Mouse (Mus musculus) hindbrain, postnatal 0 days (tissue): ENCODE measurements around the gene Bbs12. TPM values are rescaled to one million over a fixed set of nuclear protein-coding genes. Genes with fewer than 3 reads are reported as not detected.

ENCODE experiments used
- ATAC-seq: fragments of 200-750 bp; cut with Nextera tagmentation; 2 replicates; pipeline ENCODE4 v1.8.0; 2017; ENCODE audit warnings: mild to moderate bottlenecking, moderate TSS enrichment, moderate library complexity
- DNase-seq: peaks from one replicate; pipeline ENCODE4 v3.0.0-alpha.2; 2015; ENCODE audit warnings: low spot score
- H3K27ac ChIP-seq: fragments of 300-500 bp; sonication (generic); 2 replicates; pipeline ENCODE4 v1.5.1; 2014; ENCODE audit warnings: mild to moderate bottlenecking
- H3K27me3 ChIP-seq: fragments of 300-500 bp; sonication (generic); 2 replicates; pipeline ENCODE4 v1.6.1; 2014; ENCODE audit warnings: low read length, mixed read lengths; ENCODE audit not compliant: insufficient read depth
- H3K36me3 ChIP-seq: fragments of 300-500 bp; sonication (generic); 2 replicates; pipeline ENCODE4 v1.6.1; 2014; ENCODE audit warnings: low read length, mixed read lengths; ENCODE audit not compliant: insufficient read depth
- H3K4me1 ChIP-seq: fragments of 300-500 bp; sonication (generic); 2 replicates; pipeline ENCODE4 v1.6.1; 2014; ENCODE audit warnings: antibody characterized with exemption, low read length, mixed read lengths; ENCODE audit not compliant: insufficient read depth
- H3K4me2 ChIP-seq: fragments of 300-500 bp; sonication (generic); 2 replicates; pipeline ENCODE4 v1.6.1; 2014; ENCODE audit warnings: low read depth, mild to moderate bottlenecking, low read length, moderate library complexity, mixed read lengths
- H3K4me3 ChIP-seq: fragments of 300-500 bp; sonication (generic); 2 replicates; pipeline ENCODE4 v1.5.1; 2014; ENCODE audit warnings: low read length
- H3K9ac ChIP-seq: fragments of 300-500 bp; sonication (generic); replicated peaks from 2 replicates; pipeline ENCODE4 v1.6.1; 2014; ENCODE audit warnings: mild to moderate bottlenecking, low read length, moderate library complexity, mixed read lengths
- H3K9me3 ChIP-seq: fragments of 300-500 bp; sonication (generic); 2 replicates; pipeline ENCODE4 v1.6.1; 2016; ENCODE audit warnings: low read length, mixed read lengths
- CTCF ChIP-seq: IDR thresholded peaks from 2 replicates; pipeline ENCODE4 v1.5.1; 2016; ENCODE audit warnings: antibody characterized with exemption, control low read depth, low read depth
- WGBS: fragments of 180-500 bp; shearing (Covaris S2); extraction: QIAGEN DNeasy Blood & Tissue Kit; methylation state at CpG from one replicate; pipeline ENCODE4 v1.1.7; 2014; 5-methylcytosine and 5-hydroxymethylcytosine counted together
- polyA plus RNA-seq: library from polyadenylated mRNA; unstranded; fragments of >200 nt; fragmentation: Nextera tagmentation; extraction: Ambion mirVana; gene quantifications from 2 replicates; pipeline ENCODE4 v1.2.1, GENCODE M21; 2015
- total RNA-seq: library from RNA; depleted of rRNA; stranded (reverse); fragments of >200 nt; gene quantifications from 2 replicates; pipeline ENCODE4 v1.2.3, GENCODE M21; 2014; rRNA removed

Gene Bbs12
- total and polyA plus RNA-seq, 2 experiments from 2014 or later = 3.9 to 4.1 TPM

GRCm38 (mm10) chr3:37360729-37361128 lies 48.4 kb downstream of the Bbs12 start:
- Histone ChIP-seq H3K4me2 (no peak overlapping the region), H3K4me3 (no peak overlapping the region), H3K9me3 (no peaks in the 10 kb centered on the region), H3K27ac (no peak overlapping the region), H3K27me3 (no peaks in the 10 kb centered on the region), H3K4me1 (no peaks in the 10 kb centered on the region), H3K9ac (no peak overlapping the region), H3K36me3 (no peaks in the 10 kb centered on the region)
- WGBS = 78% methylated on average over 9 of the region's 9 CpGs
- DNase-seq (no peak), ATAC-seq (no peak)
- no peak for TF ChIP-seq CTCF

GRCm38 (mm10) chr3:37365144-37365543 lies 52.8 kb downstream of the Bbs12 start:
- Histone ChIP-seq H3K4me3 (no peak overlapping the region), H3K9ac (no peak overlapping the region), H3K4me1 (no peaks in the 10 kb centered on the region), H3K9me3 (no peaks in the 10 kb centered on the region), H3K27ac (no peak overlapping the region), H3K36me3 (no peaks in the 10 kb centered on the region), H3K4me2 (no peak overlapping the region), H3K27me3 (no peaks in the 10 kb centered on the region)
- ATAC-seq (no peak), DNase-seq (no peak)
- 83% methylated on average over 4 of the region's 4 CpGs for WGBS
- no peak for TF ChIP-seq CTCF

- Histone ChIP-seq H3K4me1 (no peaks in the 10 kb centered on the region), H3K9me3 (no peaks in the 10 kb centered on the region), H3K9ac (no peak overlapping the region), H3K27me3 (no peaks in the 10 kb centered on the region), H3K4me2 (no peak overlapping the region), H3K4me3 (no peak overlapping the region), H3K27ac (no peak overlapping the region), H3K36me3 (no peaks in the 10 kb centered on the region)
- 54% methylated on average over 3 of the region's 3 CpGs for WGBS
- TF ChIP-seq CTCF = no peak
- DNase-seq (no peak), ATAC-seq (no peak)
Measured at GRCm38 (mm10) chr3:37365976-37366375, 53.6 kb downstream of the Bbs12 start.

- no peak overlapping the region for H3K4me3 ChIP-seq
- WGBS = 71% methylated on average over 4 of the region's 4 CpGs
- ATAC-seq (no peak), DNase-seq (no peak)
- H3K4me1 ChIP-seq = no peaks in the 10 kb centered on the region
- no peaks in the 10 kb centered on the region for H3K9me3 ChIP-seq
- no peak overlapping the region for H3K4me2 ChIP-seq
- no peak for TF ChIP-seq CTCF
- H3K9ac ChIP-seq = no peak overlapping the region
- H3K27me3 ChIP-seq = no peaks in the 10 kb centered on the region
- H3K27ac ChIP-seq = no peak overlapping the region
- no peaks in the 10 kb centered on the region for H3K36me3 ChIP-seq
Measured at GRCm38 (mm10) chr3:37366381-37367053, 54.2 kb downstream of the Bbs12 start.

GRCm38 (mm10) chr3:37370407-37370806 lies 58.1 kb downstream of the Bbs12 start:
- no peaks in the 10 kb centered on the region for H3K36me3 ChIP-seq
- no peak overlapping the region for H3K4me2 ChIP-seq
- no peaks in the 10 kb centered on the region for H3K4me1 ChIP-seq
- H3K4me3 ChIP-seq = no peak overlapping the region
- no peaks in the 10 kb centered on the region for H3K27me3 ChIP-seq
- ATAC-seq (no peak), DNase-seq (no peak)
- 65% methylated on average over 4 of the region's 4 CpGs for WGBS
- H3K9me3 ChIP-seq = no peaks in the 10 kb centered on the region
- TF ChIP-seq CTCF = no peak
- no peak overlapping the region for H3K27ac ChIP-seq
- no peak overlapping the region for H3K9ac ChIP-seq

Other genes with a start within 250 kb of the Bbs12 start
- gene Adad1, start 249.0 kb upstream of the Bbs12 start, total RNA-seq = 0.47 TPM in 1 of 2 replicates, not detected in the other
- 0.08 and 0.15 TPM in 2 replicates for gene Adad1, start 249.0 kb upstream of the Bbs12 start, polyA plus RNA-seq
- not detected in 2 replicates for gene Il2, start 186.6 kb upstream of the Bbs12 start, total RNA-seq
- gene Il2, start 186.6 kb upstream of the Bbs12 start, polyA plus RNA-seq = 0.61 and 0.75 TPM in 2 replicates
- not detected in 2 replicates for gene Il21, start 79.9 kb upstream of the Bbs12 start, total RNA-seq
- not detected in 2 replicates for gene Il21, start 79.9 kb upstream of the Bbs12 start, polyA plus RNA-seq
- 1.3 and 4.4 TPM in 2 replicates for gene Cetn4, start 154 bp downstream of the Bbs12 start, total RNA-seq
- 3.3 and 4.6 TPM in 2 replicates for gene Cetn4, start 154 bp downstream of the Bbs12 start, polyA plus RNA-seq
- gene Fgf2, start 35.8 kb downstream of the Bbs12 start, total RNA-seq = 2.9 and 3.7 TPM in 2 replicates
- 0.95 and 1.1 TPM in 2 replicates for gene Fgf2, start 35.8 kb downstream of the Bbs12 start, polyA plus RNA-seq
- gene Spata5, start 107.3 kb downstream of the Bbs12 start, total RNA-seq = 12.2 and 13.2 TPM in 2 replicates
- 18.8 and 22.9 TPM in 2 replicates for gene Spata5, start 107.3 kb downstream of the Bbs12 start, polyA plus RNA-seq
- 0.93 and 2.1 TPM in 2 replicates for gene Nudt6, start 107.7 kb downstream of the Bbs12 start, total RNA-seq
- gene Nudt6, start 107.7 kb downstream of the Bbs12 start, polyA plus RNA-seq = 8.7 and 10.1 TPM in 2 replicates